In the genomic region with DNA sequence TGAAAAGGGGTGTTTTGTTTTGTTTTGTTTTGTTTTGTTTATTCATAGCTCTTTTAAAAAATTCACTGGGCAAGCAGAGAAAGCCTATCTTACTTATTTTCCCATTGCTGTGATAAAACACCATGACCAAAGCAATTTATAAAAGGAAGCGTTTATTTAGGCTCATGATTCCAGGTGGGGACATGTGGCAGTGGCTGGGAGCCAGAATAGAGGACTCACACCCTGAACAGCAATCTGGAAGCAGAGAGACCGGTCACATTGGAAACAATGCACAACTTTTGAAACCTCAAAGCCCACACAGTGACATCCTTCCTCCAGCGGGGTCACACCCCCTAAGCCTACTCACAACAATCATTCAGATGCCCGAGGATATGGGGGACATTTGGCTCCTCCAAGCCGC, we compare ENCODE assay signal across 31 mouse cellular contexts.
"Had no signal": no experiment of that assay in that cellular context is flagged by ENCODE, and none has a peak within 500 bp of the region (broad histone marks: within the 10 kb centered on the region; RNA-seq: fewer than 3 reads in every experiment).

No protein-coding gene starts in this region.

- H3K4me1 ChIP-seq: limb, embryonic 10.5 days; limb, embryonic 12.5 days; limb, embryonic 13.5 days; limb, embryonic 15.5 days; liver, embryonic 12.5 days; liver, embryonic 13.5 days; liver, embryonic 15.5 days; lung, embryonic 15.5 days; megakaryocyte, embryonic 14.5 days had no signal

- ATAC-seq: liver, embryonic 12.5 days; liver, postnatal 0 days; lung, postnatal 0 days; midbrain, embryonic 13.5 days; midbrain, embryonic 15.5 days; midbrain, embryonic 16.5 days had no signal

- H3K9me3 ChIP-seq: limb, embryonic 10.5 days; limb, embryonic 12.5 days; limb, embryonic 13.5 days; limb, embryonic 15.5 days; liver, embryonic 12.5 days; liver, embryonic 13.5 days; liver, embryonic 15.5 days; lung, embryonic 15.5 days; midbrain, embryonic 10.5 days; midbrain, embryonic 12.5 days; midbrain, embryonic 13.5 days; midbrain, embryonic 15.5 days; neural tube, embryonic 12.5 days had no signal

- H3K9ac ChIP-seq: limb, embryonic 12.5 days; limb, embryonic 13.5 days; limb, embryonic 15.5 days; liver, embryonic 12.5 days; liver, embryonic 13.5 days; liver, embryonic 14.5 days; liver, embryonic 15.5 days; liver, postnatal 0 days; lung, embryonic 14.5 days; lung, embryonic 15.5 days; midbrain, embryonic 12.5 days; midbrain, embryonic 13.5 days; midbrain, embryonic 15.5 days; neural tube, embryonic 12.5 days had no signal

- DNase-seq: left cerebral cortex, postnatal 4 days; liver; liver, embryonic 13.5 days; liver, postnatal 0 days; lung, adult 18-20 months; lung, adult 2 months; lung, embryonic 14.5 days; lung, postnatal 14 days; lung, postnatal 36 days; lung, postnatal 4 days; midbrain, embryonic 14.5 days had no signal

- H3K4me3 ChIP-seq: limb, embryonic 10.5 days; limb, embryonic 12.5 days; limb, embryonic 13.5 days; limb, embryonic 15.5 days; liver, embryonic 12.5 days; liver, embryonic 13.5 days; liver, embryonic 15.5 days; lung, embryonic 15.5 days; megakaryocyte, embryonic 14.5 days; midbrain, embryonic 10.5 days; midbrain, embryonic 12.5 days; midbrain, embryonic 13.5 days; midbrain, embryonic 15.5 days; myocyte; neural tube, embryonic 12.5 days had no signal

- H3K27me3 ChIP-seq: limb, embryonic 12.5 days; limb, embryonic 13.5 days; limb, embryonic 15.5 days; liver, embryonic 12.5 days; liver, embryonic 13.5 days; liver, embryonic 15.5 days; lung, embryonic 15.5 days; megakaryocyte, embryonic 14.5 days; midbrain, embryonic 12.5 days; midbrain, embryonic 13.5 days; midbrain, embryonic 15.5 days; neural tube, embryonic 12.5 days had no signal

- H3K27ac ChIP-seq: limb, embryonic 10.5 days; limb, embryonic 12.5 days; limb, embryonic 13.5 days; limb, embryonic 15.5 days; liver, embryonic 12.5 days; liver, embryonic 13.5 days; liver, embryonic 14.5 days; liver, embryonic 15.5 days; lung, embryonic 15.5 days; macrophage; midbrain, embryonic 10.5 days; midbrain, embryonic 12.5 days; midbrain, embryonic 13.5 days; midbrain, embryonic 15.5 days; neural tube, embryonic 12.5 days had no signal

- H3K36me3 ChIP-seq: limb, embryonic 10.5 days; limb, embryonic 12.5 days; limb, embryonic 13.5 days; limb, embryonic 15.5 days; liver, embryonic 12.5 days; liver, embryonic 13.5 days; liver, embryonic 15.5 days; lung, embryonic 15.5 days; midbrain, embryonic 10.5 days; midbrain, embryonic 12.5 days; midbrain, embryonic 15.5 days; neural tube, embryonic 12.5 days had no signal

- H3K4me2 ChIP-seq: limb, embryonic 12.5 days; limb, embryonic 13.5 days; limb, embryonic 15.5 days; liver, embryonic 11.5 days; liver, embryonic 12.5 days; liver, embryonic 13.5 days; liver, embryonic 15.5 days; lung, embryonic 14.5 days; lung, embryonic 15.5 days; midbrain, embryonic 11.5 days; midbrain, embryonic 12.5 days; midbrain, embryonic 13.5 days; midbrain, embryonic 15.5 days; neural tube, embryonic 12.5 days had no signal
